Mouse (Mus musculus) ovary, adult 18-20 months (tissue): ENCODE measurements around the gene S100a2.

Experiments used
- DNase-seq: peaks from one replicate; pipeline ENCODE4 v3.0.0; 2022; ENCODE audit warnings: low spot score, mixed read lengths

Gene S100a2

GRCm38 (mm10) chr3:90615911-90616310 lies 25.9 kb downstream of the S100a2 start:
- no peak for DNase-seq

GRCm38 (mm10) chr3:90617586-90617985 lies 27.5 kb downstream of the S100a2 start:
- DNase-seq = no peak

GRCm38 (mm10) chr3:90621552-90621951 lies 31.5 kb downstream of the S100a2 start:
- no peak for DNase-seq

- peak; percentile 52 for DNase-seq
These were observed 33.5 kb downstream of the S100a2 start for GRCm38 (mm10) chr3:90623435-90624071.

- DNase-seq = no peak
These were observed 35.4 kb downstream of the S100a2 start for GRCm38 (mm10) chr3:90625496-90625895.

GRCm38 (mm10) chr3:90626266-90627021 lies 36.4 kb downstream of the S100a2 start:
- DNase-seq = no peak

GRCm38 (mm10) chr3:90627366-90627765 lies 37.3 kb downstream of the S100a2 start:
- no peak for DNase-seq

GRCm38 (mm10) chr3:90627807-90628206 lies 37.8 kb downstream of the S100a2 start:
- no peak for DNase-seq

GRCm38 (mm10) chr3:90629298-90629697 lies 39.3 kb downstream of the S100a2 start:
- no peak for DNase-seq

- no peak for DNase-seq
These were observed 41.9 kb downstream of the S100a2 start for GRCm38 (mm10) chr3:90631984-90632383.

GRCm38 (mm10) chr3:90638511-90639275 lies 48.6 kb downstream of the S100a2 start:
- DNase-seq = no peak

GRCm38 (mm10) chr3:90639511-90640154 lies 49.6 kb downstream of the S100a2 start:
- DNase-seq = no peak

- DNase-seq = no peak
These were observed 50.9 kb downstream of the S100a2 start for GRCm38 (mm10) chr3:90640981-90641380.
